Mouse (Mus musculus) intestine, embryonic 15.5 days (tissue): ENCODE results near the gene Olfr750. TPM values are rescaled to one million over a fixed set of nuclear protein-coding genes. Genes with fewer than 3 reads are reported as not detected.

Experiments
- polyA plus RNA-seq: library from polyadenylated mRNA; unstranded; fragments of >200 nt; fragmentation: Nextera tagmentation; extraction: Ambion mirVana; gene quantifications from 2 replicates; pipeline ENCODE4 v1.2.1, GENCODE M21; 2015

Olfr750 gene
- polyA plus RNA-seq, 1 experiment from 2014 or later: not detected

Other genes starting within 250 kb of the Olfr750 start
- gene Tep1, start 203.9 kb downstream of the Olfr750 start, polyA plus RNA-seq: 10.4 and 13.3 TPM in 2 replicates
- 0.23 and 0.29 TPM in 2 replicates for gene Klhl33, start 176.9 kb downstream of the Olfr750 start, polyA plus RNA-seq
- gene Osgep, start 149.5 kb downstream of the Olfr750 start, polyA plus RNA-seq: 134 and 136 TPM in 2 replicates
- 236 and 265 TPM in 2 replicates for gene Apex1, start 149.5 kb downstream of the Olfr750 start, polyA plus RNA-seq
- gene Pip4p1, start 143.6 kb downstream of the Olfr750 start, polyA plus RNA-seq: 65.5 and 67.5 TPM in 2 replicates
- 96.6 and 99.1 TPM in 2 replicates for gene Pnp, start 143.4 kb downstream of the Olfr750 start, polyA plus RNA-seq
- not detected in 2 replicates for gene Gm49342, start 129.9 kb downstream of the Olfr750 start, polyA plus RNA-seq
- gene Pnp2, start 118.4 kb downstream of the Olfr750 start, polyA plus RNA-seq: 2.6 and 3.0 TPM in 2 replicates
- 0.33 and 0.43 TPM in 2 replicates for gene Rnase10, start 66.7 kb downstream of the Olfr750 start, polyA plus RNA-seq
- not detected in 2 replicates for gene Rnase9, start 32.6 kb downstream of the Olfr750 start, polyA plus RNA-seq
- gene Rnase11, start 24.3 kb downstream of the Olfr750 start, polyA plus RNA-seq: not detected in 2 replicates
- gene Rnase12, start 16.8 kb downstream of the Olfr750 start, polyA plus RNA-seq: 0.48 and 0.68 TPM in 2 replicates
- 209 and 240 TPM in 2 replicates for gene Rnase4, start 16.6 kb upstream of the Olfr750 start, polyA plus RNA-seq
- 51.6 and 73.0 TPM in 2 replicates for gene Ang, start 16.7 kb upstream of the Olfr750 start, polyA plus RNA-seq
- not detected in 2 replicates for gene Eddm3b, start 40.0 kb upstream of the Olfr750 start, polyA plus RNA-seq
- gene Rnase6, start 49.5 kb upstream of the Olfr750 start, polyA plus RNA-seq: 1.3 and 2.0 TPM in 2 replicates
- 27.9 and 88.1 TPM in 2 replicates for gene Rnase1, start 72.3 kb upstream of the Olfr750 start, polyA plus RNA-seq
- gene Rnase2b, start 87.8 kb upstream of the Olfr750 start, polyA plus RNA-seq: not detected in 2 replicates
- gene Ang2, start 124.7 kb upstream of the Olfr750 start, polyA plus RNA-seq: not detected in 2 replicates
- not detected in 2 replicates for gene Ear14, start 129.0 kb upstream of the Olfr750 start, polyA plus RNA-seq
- gene Rnase2a, start 181.7 kb upstream of the Olfr750 start, polyA plus RNA-seq: not detected in 2 replicates